Mouse (Mus musculus) spleen, adult 2 months (tissue): ENCODE measurements around the gene Thada.

Experiments used
- CTCF ChIP-seq: fragments of 200-500 bp; IDR thresholded peaks from 2 replicates; pipeline ENCODE4 v1.5.1; 2011; ENCODE audit warnings: mild to moderate bottlenecking, inconsistent platforms; ENCODE audit not compliant: insufficient read depth, insufficient read length, insufficient replicate concordance; ENCODE audit errors: extremely low read depth
- POLR2A ChIP-seq: fragments of 200-500 bp; IDR thresholded peaks from 2 replicates; pipeline ENCODE4 v1.6.1; 2011; ENCODE audit warnings: low read depth, low read length, inconsistent platforms

GRCm38 (mm10) chr17:84505922-84506321 is 39.9 kb upstream of the Thada start:
- no peak for TF ChIP-seq POLR2A
- no peak for TF ChIP-seq CTCF
